Mouse (Mus musculus) stomach, embryonic 14.5 days (tissue): Measurements from ENCODE around the gene Map3k12. TPM values are rescaled to one million over a fixed set of nuclear protein-coding genes. Genes with fewer than 3 reads are reported as not detected.

ENCODE experiments used
- ATAC-seq: fragments of 200-750 bp; cut with Nextera tagmentation; 2 replicates; pipeline ENCODE4 v1.8.0; 2017; ENCODE audit warnings: low read depth, moderate TSS enrichment; ENCODE audit not compliant: insufficient number of reproducible peaks, insufficient read depth, low FRiP score
- H3K27ac ChIP-seq: fragments of 300-500 bp; sonication (generic); 2 replicates; pipeline ENCODE4 v1.5.1; 2014; ENCODE audit warnings: mild to moderate bottlenecking, low read length, moderate library complexity, mixed read lengths
- H3K27me3 ChIP-seq: fragments of 300-500 bp; sonication (generic); 2 replicates; pipeline ENCODE4 v1.6.1; 2014; ENCODE audit warnings: low read length, control low read depth, mixed read lengths; ENCODE audit not compliant: control insufficient read depth, insufficient read depth
- H3K36me3 ChIP-seq: fragments of 300-500 bp; sonication (generic); 2 replicates; pipeline ENCODE4 v1.6.1; 2014; ENCODE audit warnings: mild to moderate bottlenecking, control low read depth, low read length, moderate library complexity, mixed read lengths; ENCODE audit not compliant: control insufficient read depth, insufficient read depth
- H3K4me1 ChIP-seq: fragments of 300-500 bp; sonication (generic); 2 replicates; pipeline ENCODE4 v1.6.1; 2014; ENCODE audit warnings: low read length, control low read depth, mixed read lengths; ENCODE audit not compliant: control insufficient read depth, insufficient read depth
- H3K4me2 ChIP-seq: fragments of 300-500 bp; sonication (generic); replicated peaks from 2 replicates; pipeline ENCODE4 v1.6.1; 2014; ENCODE audit warnings: low read depth, low read length, control low read depth
- H3K4me3 ChIP-seq: fragments of 300-500 bp; sonication (generic); 2 replicates; pipeline ENCODE4 v1.5.1; 2014; ENCODE audit warnings: low read depth, low read length, control low read depth
- H3K9ac ChIP-seq: fragments of 300-500 bp; sonication (generic); replicated peaks from 2 replicates; pipeline ENCODE4 v1.6.1; 2014; ENCODE audit warnings: low read depth, mild to moderate bottlenecking, control low read depth, low read length, moderate library complexity, mixed read lengths
- H3K9me3 ChIP-seq: fragments of 300-500 bp; sonication (generic); 2 replicates; pipeline ENCODE4 v1.6.1; 2016; ENCODE audit warnings: low read depth, low read length, control low read depth; ENCODE audit not compliant: control insufficient read depth
- WGBS: fragments of 180-500 bp; shearing (Covaris S2); extraction: QIAGEN DNeasy Blood & Tissue Kit; methylation state at CpG from one replicate; pipeline ENCODE4 v1.1.7; 2014; 5-methylcytosine and 5-hydroxymethylcytosine counted together
- polyA plus RNA-seq: library from polyadenylated mRNA; unstranded; fragments of >200 nt; fragmentation: Nextera tagmentation; extraction: Ambion mirVana; gene quantifications from 2 replicates; pipeline ENCODE4 v1.2.1, GENCODE M21; 2014

Gene Map3k12
- polyA plus RNA-seq, 1 experiment from 2014 or later, result 18.6 TPM

- Histone ChIP-seq H3K27me3 (no peaks in the 10 kb centered on the region), H3K36me3 (peaks cover 55% of the 10 kb centered on the region), H3K27ac (no peak overlapping the region), H3K4me2 (no peak overlapping the region), H3K4me3 (no peak overlapping the region), H3K9me3 (no peaks in the 10 kb centered on the region), H3K4me1 (peaks cover 8% of the 10 kb centered on the region; the same call in 1 of the 2 replicates), H3K9ac (no peak overlapping the region)
- WGBS, result 66% methylated on average over 12 of the region's 12 CpGs
- no peak for ATAC-seq
Measured at GRCm38 (mm10) chr15:102505073-102505769, 11.6 kb downstream of the Map3k12 start.

- Histone ChIP-seq H3K9ac (no peak overlapping the region), H3K4me1 (no peaks in the 10 kb centered on the region), H3K36me3 (peaks cover 64% of the 10 kb centered on the region), H3K27ac (no peak overlapping the region), H3K4me2 (no peak overlapping the region), H3K27me3 (no peaks in the 10 kb centered on the region), H3K4me3 (no peak overlapping the region), H3K9me3 (no peaks in the 10 kb centered on the region)
- ATAC-seq, result no peak
- 85% methylated on average over 9 of the region's 9 CpGs for WGBS
Measured at GRCm38 (mm10) chr15:102503924-102504782, 12.7 kb downstream of the Map3k12 start.

- Histone ChIP-seq H3K36me3 (peaks cover 69% of the 10 kb centered on the region), H3K27ac (no peak within 1 kb of the TSS), H3K4me1 (no peaks in the 10 kb centered on the region), H3K27me3 (no peaks in the 10 kb centered on the region), H3K4me2 (no peak within 1 kb of the TSS), H3K9me3 (no peaks in the 10 kb centered on the region), H3K9ac (no peak within 1 kb of the TSS), H3K4me3 (no peak within 1 kb of the TSS)
- 83% methylated on average over 1 of the region's 1 CpGs for WGBS
- ATAC-seq, result no peak
Measured at GRCm38 (mm10) chr15:102503447-102503846, 13.4 kb downstream of the Map3k12 start, which contains the start of gene Gm10337. Gene Gm10337 (plus strand): TSS chr15:102503722.

- WGBS, result 63% methylated on average over 9 of the region's 9 CpGs
- Histone ChIP-seq H3K4me1 (no peaks in the 10 kb centered on the region), H3K4me2 (no peak overlapping the region), H3K27me3 (no peaks in the 10 kb centered on the region), H3K27ac (no peak overlapping the region), H3K36me3 (peaks cover 76% of the 10 kb centered on the region), H3K9ac (no peak overlapping the region), H3K4me3 (no peak overlapping the region), H3K9me3 (no peaks in the 10 kb centered on the region)
- ATAC-seq, result no peak
Measured at GRCm38 (mm10) chr15:102502254-102502840, 14.5 kb downstream of the Map3k12 start.

- H3K36me3 ChIP-seq, result peaks cover 84% of the 10 kb centered on the region
- no peaks in the 10 kb centered on the region for H3K9me3 ChIP-seq
- H3K4me1 ChIP-seq, result no peaks in the 10 kb centered on the region
- no peak overlapping the region for H3K4me3 ChIP-seq
- WGBS, result 85% methylated on average over 19 of the region's 19 CpGs
- H3K4me2 ChIP-seq, result no peak overlapping the region
- no peak overlapping the region for H3K27ac ChIP-seq
- ATAC-seq, result no peak
- H3K27me3 ChIP-seq, result no peaks in the 10 kb centered on the region
- no peak overlapping the region for H3K9ac ChIP-seq
Measured at GRCm38 (mm10) chr15:102501084-102501814, 15.6 kb downstream of the Map3k12 start.

GRCm38 (mm10) chr15:102500479-102500878, 16.4 kb downstream of the Map3k12 start:
- WGBS, result 87% methylated on average over 5 of the region's 5 CpGs
- Histone ChIP-seq H3K27me3 (no peaks in the 10 kb centered on the region), H3K4me1 (no peaks in the 10 kb centered on the region), H3K4me2 (no peak overlapping the region), H3K27ac (no peak overlapping the region), H3K4me3 (no peak overlapping the region), H3K36me3 (peaks cover 87% of the 10 kb centered on the region), H3K9me3 (no peaks in the 10 kb centered on the region), H3K9ac (no peak overlapping the region)
- ATAC-seq, result no peak

- Histone ChIP-seq H3K36me3 (peaks cover 89% of the 10 kb centered on the region), H3K9me3 (no peaks in the 10 kb centered on the region), H3K4me2 (no peak overlapping the region), H3K9ac (no peak overlapping the region), H3K27me3 (no peaks in the 10 kb centered on the region), H3K4me3 (no peak overlapping the region), H3K4me1 (no peaks in the 10 kb centered on the region), H3K27ac (no peak overlapping the region)
- WGBS, result 81% methylated on average over 6 of the region's 6 CpGs
- no peak for ATAC-seq
Measured at GRCm38 (mm10) chr15:102499851-102500250, 17.0 kb downstream of the Map3k12 start.

GRCm38 (mm10) chr15:102499370-102499769, 17.5 kb downstream of the Map3k12 start:
- Histone ChIP-seq H3K4me1 (no peaks in the 10 kb centered on the region), H3K4me3 (no peak overlapping the region), H3K27me3 (no peaks in the 10 kb centered on the region), H3K36me3 (peaks cover 90% of the 10 kb centered on the region), H3K9ac (no peak overlapping the region), H3K27ac (no peak overlapping the region), H3K9me3 (no peaks in the 10 kb centered on the region), H3K4me2 (no peak overlapping the region)
- 65% methylated on average over 3 of the region's 3 CpGs for WGBS
- no peak for ATAC-seq
